Mouse (Mus musculus) left cerebral cortex, adult 2 months (tissue): ENCODE results near the gene Vgll4. TPM values are rescaled to one million over a fixed set of nuclear protein-coding genes. Genes with fewer than 3 reads are reported as not detected.

Experiments used
- DNase-seq, 2 experiments: peaks; one replicate each; pipeline ENCODE4 v3.0.0; 2021 to 2022; ENCODE audit warnings: low spot score in 2 of 2, mixed read lengths in 1 of 2; ENCODE audit errors: extremely low spot score in 1 of 2
- H3K27ac ChIP-seq: fragments of 200-600 bp; 2 replicates; pipeline ENCODE4 v1.8.1; 2022
- H3K4me3 ChIP-seq: fragments of 200-600 bp; 2 replicates; pipeline ENCODE4 v1.8.1; 2022
- CTCF ChIP-seq: fragments of 200-600 bp; IDR thresholded peaks from 2 replicates; pipeline ENCODE4 v1.8.1; 2022; ENCODE audit warnings: antibody characterized with exemption, mild to moderate bottlenecking, moderate library complexity
- intact Hi-C: fragments of 180-260 bp; cut with DNase I; formaldehyde crosslinking; loops from one replicate; pipeline ENCODE4 v1.15.1; 2025
- total RNA-seq, 2 experiments: library from RNA; stranded (reverse); gene quantifications; 2 replicates each; pipeline ENCODE4 v1.2.3; 2021

Gene Vgll4
- total RNA-seq, 2 experiments from 2014 or later, result 61.4 to 63.8 TPM

GRCm38 (mm10) chr6:114970895-114971294, 1.1 kb upstream of the Vgll4 start:
- TF ChIP-seq CTCF, result peak; percentile 38
- no peak overlapping the region for H3K27ac ChIP-seq
- no peak for DNase-seq
- intact Hi-C loops, result no loop called here
- no peak overlapping the region for H3K4me3 ChIP-seq

- TF ChIP-seq CTCF, result no peak
- H3K27ac ChIP-seq, result no peak overlapping the region
- no peak for DNase-seq
- no peak overlapping the region for H3K4me3 ChIP-seq
- intact Hi-C loops, result no loop called here
Observed at GRCm38 (mm10) chr6:114970386-114970785, 592 bp upstream of the Vgll4 start.

GRCm38 (mm10) chr6:114968361-114969212, 1.2 kb downstream of the Vgll4 start:
- H3K27ac ChIP-seq, result peak overlapping the region; percentile 86
- TF ChIP-seq CTCF, result no peak
- H3K4me3 ChIP-seq, result peak overlapping the region; percentile 82
- intact Hi-C loops, result loop anchor here (2.0 to 5.0 kb wide), 2 partner anchors 39 to 40 kb away; no protein-coding TSS in a partner anchor
- peak; percentile 87 to 89 for DNase-seq

- H3K4me3 ChIP-seq, result peak overlapping the region; percentile 82
- DNase-seq, result no peak
- TF ChIP-seq CTCF, result no peak
- intact Hi-C loops, result loop anchor here (2.0 to 5.0 kb wide), 2 partner anchors 39 to 40 kb away; no protein-coding TSS in a partner anchor
- peak overlapping the region; percentile 86 for H3K27ac ChIP-seq
Observed at GRCm38 (mm10) chr6:114967623-114968022, 2.2 kb downstream of the Vgll4 start.

DNA sequence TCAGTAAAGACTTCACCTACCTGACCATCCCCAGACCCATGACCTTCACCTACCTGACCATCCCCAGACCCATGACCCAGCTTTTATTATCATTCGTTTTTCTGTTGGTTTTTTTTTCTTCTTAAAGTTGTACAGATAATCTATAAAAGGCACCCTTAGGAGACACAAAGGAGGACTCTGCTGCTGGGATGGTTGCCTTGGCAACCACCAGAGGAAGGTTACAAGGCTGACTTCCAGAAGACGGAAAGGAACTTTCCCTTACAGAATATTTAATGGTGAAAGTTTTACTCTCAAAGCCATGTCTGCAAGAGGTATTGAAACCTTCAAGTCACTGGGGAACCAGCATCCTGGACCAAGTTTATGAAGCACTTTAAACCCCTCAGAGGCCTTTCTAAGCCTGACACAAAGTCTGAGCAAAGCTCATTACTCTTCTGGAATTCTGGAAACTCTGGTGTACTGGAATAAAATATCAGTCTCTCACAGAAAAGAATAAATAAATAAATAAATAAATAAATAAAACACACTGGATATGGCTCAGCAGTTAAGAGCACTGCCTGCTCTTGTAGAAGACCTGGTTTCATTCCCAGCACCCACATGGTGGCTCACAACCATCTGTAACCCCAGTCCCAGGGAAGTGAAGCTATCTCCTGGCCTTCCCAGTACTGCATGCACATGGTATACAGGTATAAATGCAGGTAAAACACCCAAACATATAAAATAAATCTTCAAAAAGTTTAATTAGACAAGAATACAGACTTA, 3.2 kb downstream of the Vgll4 start:
- H3K27ac ChIP-seq, result peak overlapping the region; percentile 86; the same call in 1 of the 2 replicates
- no peak for TF ChIP-seq CTCF
- intact Hi-C loops, result loop anchor here (5.0 kb wide), 1 partner anchor 41 kb away; no protein-coding TSS in a partner anchor
- DNase-seq, result no peak
- no peak overlapping the region for H3K4me3 ChIP-seq

DNA sequence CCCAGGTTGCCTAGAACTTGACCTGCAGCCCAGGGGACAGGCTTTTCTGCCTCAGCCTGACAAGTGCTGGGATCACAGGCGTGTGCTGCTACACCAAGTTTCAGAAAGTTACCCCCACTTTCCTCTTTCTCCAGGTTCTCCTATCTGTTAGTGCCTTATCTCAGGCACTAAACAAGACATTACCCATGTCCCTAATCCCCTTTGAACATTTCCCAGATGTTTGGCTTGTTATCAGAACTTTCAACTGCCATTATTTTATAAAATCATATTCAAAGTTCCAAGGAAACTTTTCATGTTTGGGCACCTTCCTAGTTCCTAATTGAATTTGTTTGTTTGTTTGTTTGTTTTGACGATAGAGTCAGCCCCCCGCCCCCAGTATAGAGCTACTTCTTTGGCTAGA, 4.0 kb downstream of the Vgll4 start:
- no peak for TF ChIP-seq CTCF
- no peak overlapping the region for H3K27ac ChIP-seq
- intact Hi-C loops, result loop anchor here (5.0 kb wide), 1 partner anchor 41 kb away; no protein-coding TSS in a partner anchor
- DNase-seq, result no peak
- H3K4me3 ChIP-seq, result no peak overlapping the region

GRCm38 (mm10) chr6:114965396-114965795, 4.4 kb downstream of the Vgll4 start:
- TF ChIP-seq CTCF, result no peak
- no peak for DNase-seq
- Histone ChIP-seq H3K27ac (no peak overlapping the region; the same call in 1 of the 2 replicates), H3K4me3 (no peak overlapping the region)
- intact Hi-C loops, result loop anchor here (5.0 kb wide), 1 partner anchor 42 kb away; no protein-coding TSS in a partner anchor

DNA sequence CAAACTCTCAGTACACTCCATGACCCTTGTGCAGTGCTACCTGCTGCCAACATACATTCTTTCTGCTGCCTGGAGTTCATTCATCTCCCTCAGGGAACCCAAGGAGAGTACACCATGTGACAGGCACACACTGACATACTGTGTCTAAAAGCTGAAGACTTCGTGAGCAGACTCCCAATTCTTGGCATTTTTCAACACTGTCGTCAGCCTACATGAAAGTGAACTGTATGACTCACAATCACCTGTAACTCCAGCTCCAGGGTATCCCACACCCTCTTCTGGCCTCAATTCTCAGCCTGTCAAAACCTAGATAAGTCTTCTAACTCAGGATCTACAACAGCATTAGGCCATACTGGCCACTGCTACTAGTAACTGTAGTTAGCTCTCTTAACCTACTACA, 5.6 kb downstream of the Vgll4 start:
- H3K27ac ChIP-seq, result peak overlapping the region; percentile 54
- no peak for DNase-seq
- H3K4me3 ChIP-seq, result no peak overlapping the region
- no peak for TF ChIP-seq CTCF
- intact Hi-C loops, result no loop called here

DNA sequence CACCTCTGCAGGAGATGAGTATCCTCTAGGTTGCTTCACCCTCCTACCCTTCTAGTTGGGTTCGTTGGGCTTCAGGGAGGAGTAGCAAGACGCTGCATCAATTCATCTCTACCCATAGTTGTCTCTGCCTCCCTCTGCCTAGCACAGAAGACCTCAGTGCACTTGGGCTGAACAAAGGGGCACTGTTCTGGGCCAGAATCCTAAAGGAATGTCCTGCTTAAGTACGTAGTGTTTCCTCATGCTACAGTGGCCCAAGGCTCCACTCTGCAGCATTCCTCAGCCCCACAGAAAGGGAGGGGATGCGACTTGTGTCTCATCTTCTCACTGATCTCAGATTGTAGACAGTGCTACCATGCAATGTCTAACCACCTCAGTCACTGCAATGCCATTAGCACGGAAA, 6.2 kb downstream of the Vgll4 start:
- no peak for DNase-seq
- intact Hi-C loops, result no loop called here
- TF ChIP-seq CTCF, result no peak
- peak overlapping the region; percentile 54 for H3K27ac ChIP-seq
- no peak overlapping the region for H3K4me3 ChIP-seq

DNA sequence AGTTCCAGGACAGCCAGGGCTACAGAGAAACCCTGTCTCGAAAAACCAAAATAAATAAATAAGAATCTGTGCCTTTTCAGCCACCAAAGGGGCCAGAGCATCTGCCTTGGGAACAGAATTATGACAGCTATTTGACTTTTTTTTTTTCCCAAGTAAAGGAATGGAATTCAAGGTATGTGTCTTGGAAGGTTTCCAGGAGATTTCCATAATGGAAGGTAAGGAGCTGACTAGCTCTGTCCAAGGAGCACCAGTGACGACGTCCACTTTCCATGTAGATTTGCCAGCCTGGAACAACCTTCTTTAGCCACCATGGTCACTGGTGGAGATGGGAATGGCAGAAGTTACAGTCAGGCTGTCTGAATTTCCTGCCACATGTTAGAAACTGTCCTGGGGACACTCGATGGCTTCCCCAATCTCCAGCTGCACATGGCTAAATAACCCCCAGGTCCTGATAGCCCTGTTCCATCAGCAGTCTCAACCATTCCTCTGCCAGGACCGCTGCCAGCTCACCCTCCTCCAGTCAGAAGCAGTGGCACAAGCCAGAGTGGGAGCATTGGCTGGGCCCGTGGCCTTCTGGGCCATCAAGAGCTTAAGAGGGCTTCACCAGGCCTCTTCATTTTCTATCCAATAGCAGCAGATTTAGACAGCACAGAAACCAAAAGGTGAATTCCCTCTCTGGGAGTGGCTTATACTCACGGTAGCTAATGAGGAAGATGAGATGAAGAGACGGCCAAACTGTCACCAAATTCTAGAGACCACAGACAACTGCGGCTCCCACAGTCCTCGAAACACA, 8.3 kb downstream of the Vgll4 start:
- TF ChIP-seq CTCF, result no peak
- 0 out of 2 replicates have a peak overlapping the region, but pooled peaks have one; percentile 19 for H3K27ac ChIP-seq
- no peak overlapping the region for H3K4me3 ChIP-seq
- intact Hi-C loops, result no loop called here
- no peak for DNase-seq

- intact Hi-C loops, result no loop called here
- DNase-seq, result no peak
- no peak for TF ChIP-seq CTCF
- Histone ChIP-seq H3K4me3 (no peak overlapping the region), H3K27ac (peak overlapping the region; percentile 40)
Observed at GRCm38 (mm10) chr6:114959012-114959398, 10.8 kb downstream of the Vgll4 start.
